Mouse (Mus musculus): ENCODE results near the gene C1qtnf3.

GRCm38 (mm10) chr15:10990411-10990810 lies 38.3 kb downstream of the C1qtnf3 start:
- TF ChIP-seq CTCF (IDR thresholded peaks at IDR 0.05; ENCODE audit: low read depth) (0 out of 2 replicates have a peak, but pooled peaks have one; percentile 7), EP300 (optimal IDR thresholded peaks at IDR 0.05) (no peak)
